Mouse (Mus musculus) C2C12 (cell line): Measurements from ENCODE around the gene Capn10.

Source experiments
- CEBPB ChIP-seq: IDR thresholded peaks from one replicate; pipeline ENCODE4 v1.6.1; 2011; ENCODE audit warnings: low read depth, mild to moderate bottlenecking, control low read depth, moderate library complexity
- CTCF ChIP-seq: IDR thresholded peaks from one replicate; pipeline ENCODE4 v1.5.1; 2011; ENCODE audit not compliant: control insufficient read depth, insufficient read depth, insufficient read length

DNA sequence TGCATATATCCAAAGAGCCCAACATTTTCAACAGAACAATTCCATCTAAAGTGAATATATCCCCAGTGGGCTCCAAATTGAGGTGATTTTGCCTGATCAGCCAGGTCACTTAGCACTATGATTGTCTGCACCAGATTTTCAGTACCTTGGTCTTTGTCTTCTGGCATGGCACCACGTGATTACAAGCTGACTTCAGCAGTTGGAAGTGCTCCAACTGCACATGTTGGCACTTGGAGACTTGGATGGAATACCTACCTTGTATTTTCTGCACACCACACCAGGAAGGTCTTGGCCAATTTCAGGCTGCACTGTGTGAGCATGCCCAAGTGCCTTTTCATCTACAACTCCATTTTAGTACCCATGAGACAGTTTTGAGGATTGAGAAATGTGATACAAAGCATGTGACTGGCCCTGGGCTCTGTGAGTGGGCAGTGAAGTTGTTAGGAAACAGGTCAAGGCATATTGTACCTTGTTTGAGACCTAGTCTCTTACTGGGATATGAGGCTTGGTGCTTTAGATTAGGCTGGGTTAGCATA, 3.9 kb upstream of the Capn10 start:
- TF ChIP-seq CTCF (no peak), CEBPB (no peak)
